Mouse (Mus musculus): Measurements from ENCODE around the gene Nuak2. TPM values are rescaled to one million over a fixed set of nuclear protein-coding genes. Genes with fewer than 3 reads are reported as not detected.
A peak's percentile ranks its signal among the peaks of the same experiment; 100 is the strongest.

The Nuak2 gene
- polyA plus RNA-seq, 1 experiment from 2014 or later = 11.1 TPM

DNA sequence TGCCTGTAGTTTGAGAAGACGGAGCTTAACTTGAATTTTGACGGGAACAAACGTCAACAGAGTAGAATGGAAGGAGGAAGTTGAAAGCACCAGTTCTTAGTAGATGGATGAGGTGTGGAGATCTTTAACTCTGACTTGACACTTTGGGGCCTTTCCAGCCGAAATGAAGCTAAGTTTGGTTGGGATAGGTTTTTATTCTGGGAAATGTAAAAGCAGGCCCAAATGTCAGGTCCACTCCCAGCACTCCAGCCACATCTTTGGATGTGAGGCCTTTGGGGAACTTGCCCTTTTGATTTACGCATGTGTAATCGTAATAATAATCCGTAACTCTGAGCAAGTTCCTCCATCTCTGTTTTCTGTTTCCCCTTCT is 684 bp downstream of the Nuak2 start:
- ATAC-seq = no peak
- H3K4me2 ChIP-seq (ENCODE audit: low read length) = peak overlapping the region; percentile 93
- peaks cover 36% of the 10 kb centered on the region for H3K4me1 ChIP-seq (ENCODE audit: control insufficient read depth, insufficient read depth, low read depth, low read length)
- WGBS = 18% methylated on average over 7 of the region's 7 CpGs
- peak overlapping the region; percentile 74 for H3K9ac ChIP-seq (ENCODE audit: low read depth, low read length)
- peak overlapping the region; percentile 63 for H3K4me3 ChIP-seq (ENCODE audit: low read length)
- no peaks in the 10 kb centered on the region for H3K27me3 ChIP-seq (replicated peaks; ENCODE audit: control insufficient read depth, insufficient read depth, low read length)
- H3K9me3 ChIP-seq (ENCODE audit: control insufficient read depth, low read length) = no peaks in the 10 kb centered on the region
- H3K36me3 ChIP-seq (ENCODE audit: control insufficient read depth, insufficient read depth, low read length) = no peaks in the 10 kb centered on the region
- H3K27ac ChIP-seq (ENCODE audit: low read depth, low read length) = peak overlapping the region; percentile 57

DNA sequence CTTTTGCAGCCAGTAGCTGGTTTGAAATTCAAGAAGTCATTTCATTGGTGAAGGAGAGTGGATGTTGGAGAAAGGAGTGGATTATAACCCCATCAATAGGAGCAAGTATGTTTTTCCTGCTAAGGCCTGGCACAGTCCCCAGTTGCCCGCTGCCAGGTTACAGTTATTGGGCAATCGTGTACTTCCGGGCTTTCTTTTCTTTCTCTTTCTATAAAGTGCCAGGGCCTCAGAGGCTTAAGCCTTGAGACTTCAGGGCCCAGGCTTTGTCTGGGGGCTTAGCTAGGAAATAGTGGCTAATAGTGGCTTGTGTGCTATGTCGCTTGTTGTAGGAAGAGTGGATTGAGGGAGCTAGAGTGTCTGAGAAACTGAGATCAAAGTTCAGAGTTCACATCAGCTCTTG is 1.5 kb downstream of the Nuak2 start:
- H3K9ac ChIP-seq (ENCODE audit: low read depth, low read length) = no peak overlapping the region; the same call in 1 of the 2 replicates
- ATAC-seq = no peak
- no peaks in the 10 kb centered on the region for H3K36me3 ChIP-seq (ENCODE audit: control insufficient read depth, insufficient read depth, low read length)
- peak overlapping the region; percentile 21 for H3K27ac ChIP-seq (ENCODE audit: low read depth, low read length)
- H3K4me1 ChIP-seq (ENCODE audit: control insufficient read depth, insufficient read depth, low read depth, low read length) = peaks cover 39% of the 10 kb centered on the region
- no peaks in the 10 kb centered on the region for H3K27me3 ChIP-seq (replicated peaks; ENCODE audit: control insufficient read depth, insufficient read depth, low read length)
- H3K9me3 ChIP-seq (ENCODE audit: control insufficient read depth, low read length) = no peaks in the 10 kb centered on the region
- peak overlapping the region; percentile 93 for H3K4me2 ChIP-seq (ENCODE audit: low read length)
- WGBS = 25% methylated on average over 4 of the region's 4 CpGs
- H3K4me3 ChIP-seq (ENCODE audit: low read length) = peak overlapping the region; percentile 63

DNA sequence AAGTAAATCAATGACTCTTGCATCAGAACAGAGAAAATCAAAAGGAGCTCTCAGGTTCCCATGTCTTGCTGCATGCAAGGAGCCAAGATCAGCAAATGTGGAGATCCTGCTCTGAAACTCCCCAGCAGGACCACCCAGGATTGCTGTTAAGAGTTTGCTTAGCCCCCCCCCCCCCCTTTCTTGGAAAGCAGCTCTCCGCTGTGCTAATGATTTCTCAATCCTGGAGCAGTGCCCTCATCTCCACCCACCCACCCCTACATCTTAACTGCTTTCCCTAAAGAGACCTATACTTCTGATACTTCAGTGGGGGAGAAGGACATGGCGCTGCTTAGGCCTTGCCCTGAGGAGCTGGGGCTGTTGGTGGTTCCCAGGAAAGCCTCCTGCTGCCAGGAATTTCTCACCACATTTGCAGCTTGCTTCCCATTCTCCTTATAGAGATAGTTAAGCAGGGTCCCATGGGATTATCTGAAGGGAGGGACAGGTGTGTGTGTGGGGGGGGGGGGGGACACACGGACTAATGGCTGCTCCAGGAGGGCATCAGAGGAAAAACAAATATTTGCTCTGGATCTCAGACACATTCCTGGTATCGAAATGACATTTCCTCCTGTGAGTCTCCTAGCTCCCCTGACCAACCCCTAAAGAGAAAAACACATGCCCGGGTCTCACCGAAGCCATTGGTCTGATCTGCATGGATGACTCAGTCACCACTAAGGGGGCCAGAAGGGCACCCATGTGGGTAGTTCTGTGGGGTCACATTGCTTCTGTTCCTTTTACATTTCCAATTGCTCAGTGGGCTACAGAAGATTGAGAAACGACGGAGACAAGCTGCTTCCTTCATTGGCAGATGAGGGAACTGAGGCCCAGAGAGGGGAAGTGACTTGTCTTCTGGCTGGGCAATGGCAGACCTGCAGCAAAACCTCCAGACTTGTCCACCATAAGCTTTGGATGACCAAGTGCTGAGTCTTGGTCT is 2.3 kb downstream of the Nuak2 start:
- H3K27ac ChIP-seq (ENCODE audit: low read depth, low read length) = peak overlapping the region; percentile 54
- peaks cover 47% of the 10 kb centered on the region for H3K4me1 ChIP-seq (ENCODE audit: control insufficient read depth, insufficient read depth, low read depth, low read length)
- H3K4me3 ChIP-seq (ENCODE audit: low read length) = no peak overlapping the region
- peak overlapping the region; percentile 93 for H3K4me2 ChIP-seq (ENCODE audit: low read length)
- H3K9ac ChIP-seq (ENCODE audit: low read depth, low read length) = peak overlapping the region; percentile 28; the same call in 1 of the 2 replicates
- H3K27me3 ChIP-seq (replicated peaks; ENCODE audit: control insufficient read depth, insufficient read depth, low read length) = no peaks in the 10 kb centered on the region
- 29% methylated on average over 7 of the region's 8 CpGs for WGBS
- ATAC-seq = no peak
- H3K9me3 ChIP-seq (ENCODE audit: control insufficient read depth, low read length) = no peaks in the 10 kb centered on the region
- no peaks in the 10 kb centered on the region for H3K36me3 ChIP-seq (ENCODE audit: control insufficient read depth, insufficient read depth, low read length)

DNA sequence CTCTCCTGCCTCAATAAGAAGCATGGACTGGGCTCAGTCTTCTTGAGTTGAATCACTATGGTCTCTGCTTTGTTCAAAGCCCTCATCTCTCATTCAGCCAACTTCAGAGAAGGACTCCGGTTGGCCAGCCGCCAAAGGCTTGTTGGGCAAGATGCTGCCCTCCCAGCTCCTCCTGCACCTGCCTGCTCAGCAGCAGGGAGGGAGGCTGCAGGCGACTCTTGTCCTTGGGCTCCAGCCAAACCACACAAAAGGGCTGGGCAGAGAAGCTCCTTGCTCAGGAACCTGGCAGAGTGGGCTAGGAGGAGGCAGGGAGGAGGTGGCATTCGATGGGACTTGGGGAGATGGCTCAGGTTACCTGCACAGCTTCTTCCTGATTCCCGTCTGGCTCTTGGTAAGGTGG is 3.3 kb downstream of the Nuak2 start:
- 25% methylated on average over 5 of the region's 5 CpGs for WGBS
- ATAC-seq = 0 out of 2 replicates have a peak, but pooled peaks have one; percentile 15
- Histone ChIP-seq H3K27ac (ENCODE audit: low read depth, low read length) (peak overlapping the region; percentile 54), H3K4me3 (ENCODE audit: low read length) (no peak overlapping the region), H3K4me2 (ENCODE audit: low read length) (peak overlapping the region; percentile 25), H3K36me3 (ENCODE audit: control insufficient read depth, insufficient read depth, low read length) (no peaks in the 10 kb centered on the region), H3K9ac (ENCODE audit: low read depth, low read length) (no peak overlapping the region), H3K9me3 (ENCODE audit: control insufficient read depth, low read length) (no peaks in the 10 kb centered on the region), H3K27me3 (replicated peaks; ENCODE audit: control insufficient read depth, insufficient read depth, low read length) (no peaks in the 10 kb centered on the region), H3K4me1 (ENCODE audit: control insufficient read depth, insufficient read depth, low read depth, low read length) (peaks cover 47% of the 10 kb centered on the region)

DNA sequence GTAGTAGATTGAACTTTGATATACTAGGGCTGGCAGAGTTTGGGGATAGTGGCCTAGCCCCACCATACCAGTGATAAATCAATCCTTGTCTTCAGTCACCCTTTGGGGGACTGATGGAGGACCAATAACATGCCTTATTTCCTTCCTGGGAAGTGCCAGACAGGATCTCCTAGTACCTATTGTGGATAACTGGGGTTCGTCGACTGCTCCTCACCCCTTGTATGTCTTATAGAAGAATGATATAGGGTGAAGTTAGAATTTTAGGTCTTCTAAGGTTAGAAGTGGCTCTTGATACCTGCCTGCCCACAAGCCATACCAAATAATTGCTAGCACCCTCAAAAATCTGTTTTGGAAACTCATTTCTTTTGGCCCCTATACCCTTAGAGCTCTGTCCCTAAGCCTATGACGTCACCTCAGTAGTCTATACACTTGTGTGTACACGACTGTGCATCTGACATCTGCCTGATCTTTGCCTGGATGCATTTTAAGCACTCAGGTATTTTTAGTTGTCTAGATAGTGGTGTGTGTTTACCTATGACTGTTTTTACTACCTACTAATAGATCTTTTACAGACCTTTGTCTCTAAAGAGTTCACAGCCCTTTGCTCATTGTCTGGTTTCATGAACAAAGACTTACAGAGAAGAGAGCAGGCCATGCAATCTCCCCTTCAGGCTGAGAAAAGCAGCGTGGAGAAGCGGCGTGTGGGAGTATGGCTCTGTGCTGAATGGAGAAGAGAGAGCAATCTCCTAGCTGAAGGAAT is 6.1 kb downstream of the Nuak2 start:
- 31% methylated on average over 7 of the region's 7 CpGs for WGBS
- Histone ChIP-seq H3K9me3 (ENCODE audit: control insufficient read depth, low read length) (no peaks in the 10 kb centered on the region), H3K9ac (ENCODE audit: low read depth, low read length) (peak overlapping the region; percentile 51), H3K4me1 (ENCODE audit: control insufficient read depth, insufficient read depth, low read depth, low read length) (peaks cover 45% of the 10 kb centered on the region), H3K4me3 (ENCODE audit: low read length) (no peak overlapping the region), H3K27me3 (replicated peaks; ENCODE audit: control insufficient read depth, insufficient read depth, low read length) (no peaks in the 10 kb centered on the region), H3K27ac (ENCODE audit: low read depth, low read length) (peak overlapping the region; percentile 73), H3K4me2 (ENCODE audit: low read length) (peak overlapping the region; percentile 16; the same call in 1 of the 2 replicates), H3K36me3 (ENCODE audit: control insufficient read depth, insufficient read depth, low read length) (no peaks in the 10 kb centered on the region)
- ATAC-seq = no peak

DNA sequence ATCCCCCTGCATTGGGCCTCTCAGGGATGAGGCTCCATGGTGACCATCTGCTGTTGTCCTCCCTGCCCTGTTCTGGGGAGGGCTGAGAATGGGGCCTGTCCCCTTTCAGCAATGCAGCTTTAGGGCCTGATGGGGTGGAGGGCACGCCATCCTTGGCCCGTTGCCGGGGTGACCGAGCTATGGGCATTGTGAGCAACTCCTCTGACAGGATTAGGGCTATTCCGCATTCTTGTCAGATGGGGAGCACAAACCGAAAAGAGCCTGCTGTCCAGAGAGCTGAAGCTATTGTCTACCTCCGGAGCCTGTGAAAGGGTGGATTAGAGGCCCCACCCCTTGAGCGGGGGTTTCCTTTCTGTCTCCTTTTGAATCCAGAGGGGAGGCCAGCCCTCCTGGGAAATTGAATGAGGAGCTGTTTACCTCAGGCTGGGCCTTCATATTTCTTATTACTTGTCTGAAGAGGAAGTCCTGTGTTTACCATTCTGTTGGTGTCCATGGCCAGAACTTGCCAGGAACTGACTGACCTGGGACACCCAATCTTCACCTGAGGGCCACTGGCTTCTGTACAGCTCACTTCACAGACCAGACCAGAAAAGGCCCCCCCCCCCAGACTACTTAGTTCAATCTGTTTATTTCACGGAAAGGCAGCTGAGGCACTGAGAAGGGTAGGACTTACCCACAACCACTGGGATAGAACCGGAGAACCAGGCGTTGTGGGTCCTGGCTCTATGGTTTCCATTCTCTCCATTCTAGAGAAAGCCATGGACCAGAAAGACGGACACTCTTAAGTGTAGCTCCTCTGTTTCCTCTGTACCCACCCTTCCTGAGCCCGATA is 7.0 kb downstream of the Nuak2 start:
- H3K4me2 ChIP-seq (ENCODE audit: low read length) = peak overlapping the region; percentile 16; the same call in 1 of the 2 replicates
- H3K27me3 ChIP-seq (replicated peaks; ENCODE audit: control insufficient read depth, insufficient read depth, low read length) = no peaks in the 10 kb centered on the region
- H3K36me3 ChIP-seq (ENCODE audit: control insufficient read depth, insufficient read depth, low read length) = no peaks in the 10 kb centered on the region
- peak; percentile 85 for ATAC-seq
- no peak overlapping the region for H3K4me3 ChIP-seq (ENCODE audit: low read length)
- peaks cover 43% of the 10 kb centered on the region for H3K4me1 ChIP-seq (ENCODE audit: control insufficient read depth, insufficient read depth, low read depth, low read length)
- no peaks in the 10 kb centered on the region for H3K9me3 ChIP-seq (ENCODE audit: control insufficient read depth, low read length)
- peak overlapping the region; percentile 51 for H3K9ac ChIP-seq (ENCODE audit: low read depth, low read length)
- peak overlapping the region; percentile 73 for H3K27ac ChIP-seq (ENCODE audit: low read depth, low read length)
- WGBS = 16% methylated on average over 13 of the region's 13 CpGs

DNA sequence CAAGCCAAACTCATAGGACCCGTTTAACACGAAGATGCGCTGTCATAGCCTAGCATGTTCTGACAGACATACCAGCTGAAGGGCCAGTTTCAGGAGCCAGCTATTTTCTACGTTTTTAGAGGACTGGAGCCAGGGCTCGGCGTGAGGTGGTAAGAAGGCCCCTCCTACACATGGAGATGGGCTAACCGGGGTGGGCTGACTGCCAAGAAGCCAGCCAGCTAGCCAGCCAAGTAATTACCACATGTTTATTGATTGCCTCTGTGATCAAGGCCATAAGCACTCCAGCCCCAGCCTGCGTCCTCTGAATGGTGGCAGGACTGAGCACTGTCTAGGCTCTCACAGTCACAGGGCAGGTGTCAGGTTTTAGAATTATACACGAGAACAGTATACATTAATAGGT is 10.9 kb downstream of the Nuak2 start:
- Histone ChIP-seq H3K27ac (ENCODE audit: low read depth, low read length) (peak overlapping the region; percentile 41), H3K4me1 (ENCODE audit: control insufficient read depth, insufficient read depth, low read depth, low read length) (peaks cover 25% of the 10 kb centered on the region), H3K27me3 (replicated peaks; ENCODE audit: control insufficient read depth, insufficient read depth, low read length) (no peaks in the 10 kb centered on the region), H3K36me3 (ENCODE audit: control insufficient read depth, insufficient read depth, low read length) (peaks cover 4% of the 10 kb centered on the region; the same call in 1 of the 2 replicates), H3K4me3 (ENCODE audit: low read length) (no peak overlapping the region), H3K9ac (ENCODE audit: low read depth, low read length) (no peak overlapping the region), H3K9me3 (ENCODE audit: control insufficient read depth, low read length) (no peaks in the 10 kb centered on the region), H3K4me2 (ENCODE audit: low read length) (no peak overlapping the region)
- WGBS = 33% methylated on average over 9 of the region's 9 CpGs
- peak; percentile 50 for ATAC-seq

DNA sequence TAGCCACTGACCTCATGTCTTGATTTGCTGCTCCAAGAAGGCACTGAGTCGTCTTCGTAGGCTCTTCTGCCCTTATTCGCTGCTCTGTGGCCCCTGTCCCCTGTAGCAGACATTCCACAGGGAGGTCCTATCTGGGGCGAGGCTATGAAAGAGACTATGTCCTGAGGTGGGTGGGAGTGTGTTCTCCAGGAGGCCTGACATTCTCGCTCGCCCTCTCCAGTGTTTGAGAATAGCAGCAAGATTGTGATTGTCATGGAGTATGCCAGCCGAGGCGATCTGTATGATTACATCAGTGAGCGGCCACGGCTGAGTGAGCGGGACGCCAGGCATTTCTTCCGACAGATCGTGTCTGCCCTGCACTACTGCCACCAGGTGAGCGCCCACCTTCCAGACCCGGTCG is 11.6 kb downstream of the Nuak2 start:
- H3K27ac ChIP-seq (ENCODE audit: low read depth, low read length) = no peak overlapping the region
- H3K9ac ChIP-seq (ENCODE audit: low read depth, low read length) = no peak overlapping the region
- no peak overlapping the region for H3K4me2 ChIP-seq (ENCODE audit: low read length)
- ATAC-seq = no peak
- H3K9me3 ChIP-seq (ENCODE audit: control insufficient read depth, low read length) = no peaks in the 10 kb centered on the region
- no peaks in the 10 kb centered on the region for H3K27me3 ChIP-seq (replicated peaks; ENCODE audit: control insufficient read depth, insufficient read depth, low read length)
- 65% methylated on average over 17 of the region's 17 CpGs for WGBS
- H3K36me3 ChIP-seq (ENCODE audit: control insufficient read depth, insufficient read depth, low read length) = peaks cover 6% of the 10 kb centered on the region; the same call in 1 of the 2 replicates
- peaks cover 21% of the 10 kb centered on the region for H3K4me1 ChIP-seq (ENCODE audit: control insufficient read depth, insufficient read depth, low read depth, low read length)
- no peak overlapping the region for H3K4me3 ChIP-seq (ENCODE audit: low read length)
